Mouse (Mus musculus) left cerebral cortex, adult 2 months (tissue): Measurements from ENCODE around the gene Crnkl1. TPM values are rescaled to one million over a fixed set of nuclear protein-coding genes. Genes with fewer than 3 reads are reported as not detected.
A peak's percentile ranks its signal among the peaks of the same experiment; 100 is the strongest.
"Not testable (repeated sequence)": the region's sequence is repeated elsewhere in the genome, so short reads cannot be mapped to it uniquely, and the experiment has no call there.

Source experiments
- DNase-seq, 2 experiments: peaks; one replicate each; pipeline ENCODE4 v3.0.0; 2021 to 2022; ENCODE audit warnings: low spot score in 2 of 2, mixed read lengths in 1 of 2; ENCODE audit errors: extremely low spot score in 1 of 2
- H3K27ac ChIP-seq: fragments of 200-600 bp; 2 replicates; pipeline ENCODE4 v1.8.1; 2022
- H3K4me3 ChIP-seq: fragments of 200-600 bp; 2 replicates; pipeline ENCODE4 v1.8.1; 2022
- CTCF ChIP-seq: fragments of 200-600 bp; IDR thresholded peaks from 2 replicates; pipeline ENCODE4 v1.8.1; 2022; ENCODE audit warnings: antibody characterized with exemption, mild to moderate bottlenecking, moderate library complexity
- intact Hi-C: fragments of 180-260 bp; cut with DNase I; formaldehyde crosslinking; loops from one replicate; pipeline ENCODE4 v1.15.1; 2025
- total RNA-seq, 2 experiments: library from RNA; stranded (reverse); gene quantifications; 2 replicates each; pipeline ENCODE4 v1.2.3; 2021

Crnkl1 gene
- total RNA-seq, 2 experiments from 2014 or later = 20.6 to 21.1 TPM

- Histone ChIP-seq H3K27ac (no peak overlapping the region), H3K4me3 (no peak overlapping the region)
- intact Hi-C loops = no loop called here
- TF ChIP-seq CTCF = no peak
- DNase-seq = no peak
Measured at GRCm38 (mm10) chr2:145905156-145905555, 29.7 kb downstream of the Crnkl1 start.

- Histone ChIP-seq H3K27ac (peak overlapping the region; percentile 91; the same call in 1 of the 2 replicates), H3K4me3 (peak overlapping the region; percentile 97)
- no peak for DNase-seq
- intact Hi-C loops = loop anchor here (1.0 to 5.0 kb wide), 2 partner anchors 42 to 205 kb away; no protein-coding TSS in a partner anchor
- TF ChIP-seq CTCF = no peak
Measured at GRCm38 (mm10) chr2:145903983-145904616, 30.7 kb downstream of the Crnkl1 start.

GRCm38 (mm10) chr2:145903061-145903901, 31.5 kb downstream of the Crnkl1 start:
- DNase-seq = peak; percentile 91 to 94
- intact Hi-C loops = loop anchor here (1.0 to 5.0 kb wide), 2 partner anchors 41 to 204 kb away; no protein-coding TSS in a partner anchor
- Histone ChIP-seq H3K27ac (peak overlapping the region; percentile 91), H3K4me3 (peak overlapping the region; percentile 97)
- peak; percentile 75 for TF ChIP-seq CTCF

- DNase-seq = no peak
- peak within 1 kb of the TSS; percentile 91; the same call in 1 of the 2 replicates for H3K27ac ChIP-seq
Measured at GRCm38 (mm10) chr2:145901861-145902260, 33.0 kb downstream of the Crnkl1 start, which contains the start of gene Naa20. Naa20 (plus strand) TSS chr2:145902099.

GRCm38 (mm10) chr2:145900318-145900717, 34.5 kb downstream of the Crnkl1 start:
- H3K4me3 ChIP-seq, DNase-seq, H3K27ac ChIP-seq: not testable (repeated sequence)
- intact Hi-C loops = loop anchor here (5.0 kb wide), 1 partner anchor 38 kb away; no protein-coding TSS in a partner anchor

More at GRCm38 (mm10) chr2:145901861-145902260, 33.0 kb downstream of the Crnkl1 start, which contains the start of gene Naa20:
- H3K4me3 ChIP-seq = peak within 1 kb of the TSS; percentile 97
- no peak for TF ChIP-seq CTCF
- intact Hi-C loops = loop anchor here (5.0 kb wide), 1 partner anchor 40 kb away; no protein-coding TSS in a partner anchor

- no peak for TF ChIP-seq CTCF
- DNase-seq = no peak
- H3K4me3 ChIP-seq = no peak overlapping the region
- H3K27ac ChIP-seq = no peak overlapping the region
- intact Hi-C loops = no loop called here
Measured at GRCm38 (mm10) chr2:145898106-145898505, 36.7 kb downstream of the Crnkl1 start.

GRCm38 (mm10) chr2:145893756-145894155, 41.1 kb downstream of the Crnkl1 start:
- no peak overlapping the region for H3K27ac ChIP-seq
- no peak for DNase-seq
- intact Hi-C loops = no loop called here

GRCm38 (mm10) chr2:145890571-145890970, 44.2 kb downstream of the Crnkl1 start:
- no peak for DNase-seq
- Histone ChIP-seq H3K4me3 (no peak overlapping the region), H3K27ac (no peak overlapping the region)
- intact Hi-C loops = no loop called here
- no peak for TF ChIP-seq CTCF

More at GRCm38 (mm10) chr2:145893756-145894155, 41.1 kb downstream of the Crnkl1 start:
- H3K4me3 ChIP-seq = no peak overlapping the region
- no peak for TF ChIP-seq CTCF

GRCm38 (mm10) chr2:145888766-145889480, 45.9 kb downstream of the Crnkl1 start:
- no peak overlapping the region for H3K4me3 ChIP-seq
- intact Hi-C loops = loop anchor here (1.0 to 5.0 kb wide), 2 partner anchors 29 to 37 kb away; no protein-coding TSS in a partner anchor
- peak overlapping the region; percentile 73 for H3K27ac ChIP-seq
- DNase-seq = no peak
- TF ChIP-seq CTCF = no peak

- intact Hi-C loops = loop anchor here (1.0 to 5.0 kb wide), 2 partner anchors 28 to 36 kb away; no protein-coding TSS in a partner anchor
- peak; percentile 53 for DNase-seq
- peak; percentile 42 for TF ChIP-seq CTCF
- H3K4me3 ChIP-seq = no peak overlapping the region
- peak overlapping the region; percentile 84 for H3K27ac ChIP-seq
Measured at GRCm38 (mm10) chr2:145887937-145888765, 46.7 kb downstream of the Crnkl1 start.
